Mouse (Mus musculus) C2C12 (cell line): Measurements from ENCODE around the gene Pigk.

ENCODE experiments used
- CEBPB ChIP-seq: IDR thresholded peaks from one replicate; pipeline ENCODE4 v1.6.1; 2011; ENCODE audit warnings: low read depth, mild to moderate bottlenecking, control low read depth, moderate library complexity
- CTCF ChIP-seq: IDR thresholded peaks from one replicate; pipeline ENCODE4 v1.5.1; 2011; ENCODE audit not compliant: control insufficient read depth, insufficient read depth, insufficient read length
- FOSL1 ChIP-seq: IDR thresholded peaks from one replicate; pipeline ENCODE4 v1.8.0; 2011; ENCODE audit warnings: mild to moderate bottlenecking, low read length; ENCODE audit not compliant: poor library complexity, insufficient read depth, severe bottlenecking
- MAX ChIP-seq: IDR thresholded peaks from one replicate; pipeline ENCODE4 v1.6.1; 2011; ENCODE audit warnings: mild to moderate bottlenecking, control low read depth
- MYOD1 ChIP-seq: IDR thresholded peaks from one replicate; pipeline ENCODE4 v1.6.1; 2011; ENCODE audit warnings: low read depth; ENCODE audit not compliant: control insufficient read depth, insufficient read length

DNA sequence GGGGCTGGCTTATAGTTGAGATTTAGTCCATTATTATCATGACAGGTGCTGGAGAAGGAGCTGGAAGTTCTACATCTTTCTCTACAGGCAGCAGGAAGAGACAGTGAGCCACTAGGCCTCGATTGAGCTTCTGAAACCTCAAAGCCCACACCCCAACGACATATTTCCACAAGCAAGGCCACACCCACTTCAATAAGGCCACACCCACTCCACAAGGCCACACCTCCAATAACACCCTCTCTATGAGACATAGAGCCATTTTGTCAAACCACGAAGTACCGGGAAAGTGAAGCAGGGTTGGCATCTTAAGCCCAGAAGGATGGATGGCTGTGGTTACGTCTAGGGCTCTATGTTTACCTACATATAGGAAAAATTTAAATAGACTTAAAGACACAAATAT lies 183.3 kb downstream of the Pigk start:
- no peak for TF ChIP-seq FOSL1
- no peak for TF ChIP-seq CTCF
- TF ChIP-seq MAX: no peak
- TF ChIP-seq MYOD1: no peak
- no peak for TF ChIP-seq CEBPB
